Mouse (Mus musculus): Measurements from ENCODE around the gene Tmem239.
A peak's percentile ranks its signal among the peaks of the same experiment; 100 is the strongest.

Gene Tmem239

GRCm38 (mm10) chr2:130411558-130412495, 5.5 kb downstream of the Tmem239 start:
- DNase-seq (ENCODE audit: low read depth), result peak; percentile 62

- no peak for DNase-seq (ENCODE audit: low read depth)
Measured at GRCm38 (mm10) chr2:130412775-130413174, 6.5 kb downstream of the Tmem239 start.

- peak; percentile 57 for DNase-seq (ENCODE audit: low read depth)
Measured at GRCm38 (mm10) chr2:130414094-130414856, 8.0 kb downstream of the Tmem239 start.

- no peak for DNase-seq (ENCODE audit: low read depth)
Measured at GRCm38 (mm10) chr2:130421781-130422620, 15.7 kb downstream of the Tmem239 start.

- peak; percentile 71 for DNase-seq (ENCODE audit: low read depth)
Measured at GRCm38 (mm10) chr2:130423397-130424125, 17.3 kb downstream of the Tmem239 start.

GRCm38 (mm10) chr2:130424126-130424853, 18.0 kb downstream of the Tmem239 start, which contains the start of the genes Vps16 and Pced1a:
TSS of gene Vps16 (plus strand) at chr2:130424339.
TSS of gene Pced1a (minus strand) at chr2:130424701.
- DNase-seq (ENCODE audit: low read depth), result peak; percentile 93

- DNase-seq (ENCODE audit: low read depth), result peak; percentile 76
Measured at GRCm38 (mm10) chr2:130425112-130425511, 18.8 kb downstream of the Tmem239 start.

GRCm38 (mm10) chr2:130429851-130430250, 23.6 kb downstream of the Tmem239 start:
- DNase-seq (ENCODE audit: low read depth), result no peak

GRCm38 (mm10) chr2:130430484-130430883, 24.2 kb downstream of the Tmem239 start:
- DNase-seq (ENCODE audit: low read depth), result no peak

GRCm38 (mm10) chr2:130432157-130432556, 25.9 kb downstream of the Tmem239 start:
- DNase-seq (ENCODE audit: low read depth), result no peak

- DNase-seq (ENCODE audit: low read depth), result peak; percentile 79
Measured at GRCm38 (mm10) chr2:130433152-130433551, 26.9 kb downstream of the Tmem239 start.

GRCm38 (mm10) chr2:130436769-130437168, 30.5 kb downstream of the Tmem239 start:
- no peak for DNase-seq (ENCODE audit: low read depth)

GRCm38 (mm10) chr2:130438861-130439260, 32.6 kb downstream of the Tmem239 start:
- no peak for DNase-seq (ENCODE audit: low read depth)

GRCm38 (mm10) chr2:130439840-130440480, 33.7 kb downstream of the Tmem239 start:
- DNase-seq (ENCODE audit: low read depth), result no peak

- no peak for DNase-seq (ENCODE audit: low read depth)
Measured at GRCm38 (mm10) chr2:130442162-130442561, 35.9 kb downstream of the Tmem239 start.

- DNase-seq (ENCODE audit: low read depth), result no peak
Measured at GRCm38 (mm10) chr2:130448449-130448848, 42.2 kb downstream of the Tmem239 start.

GRCm38 (mm10) chr2:130449021-130449793, 42.9 kb downstream of the Tmem239 start:
- DNase-seq (ENCODE audit: low read depth), result peak; percentile 63

- DNase-seq (ENCODE audit: low read depth), result peak; percentile 82
Measured at GRCm38 (mm10) chr2:130449794-130450433, 43.6 kb downstream of the Tmem239 start, which contains the start of gene Ptpra. TSS of gene Ptpra (plus strand) at chr2:130450278.

GRCm38 (mm10) chr2:130450434-130450796, 44.1 kb downstream of the Tmem239 start:
- DNase-seq (ENCODE audit: low read depth), result peak; percentile 39

Measured in 416B (cell line).